8 mouse cellular contexts compared by ENCODE assay signal in the genomic region with DNA sequence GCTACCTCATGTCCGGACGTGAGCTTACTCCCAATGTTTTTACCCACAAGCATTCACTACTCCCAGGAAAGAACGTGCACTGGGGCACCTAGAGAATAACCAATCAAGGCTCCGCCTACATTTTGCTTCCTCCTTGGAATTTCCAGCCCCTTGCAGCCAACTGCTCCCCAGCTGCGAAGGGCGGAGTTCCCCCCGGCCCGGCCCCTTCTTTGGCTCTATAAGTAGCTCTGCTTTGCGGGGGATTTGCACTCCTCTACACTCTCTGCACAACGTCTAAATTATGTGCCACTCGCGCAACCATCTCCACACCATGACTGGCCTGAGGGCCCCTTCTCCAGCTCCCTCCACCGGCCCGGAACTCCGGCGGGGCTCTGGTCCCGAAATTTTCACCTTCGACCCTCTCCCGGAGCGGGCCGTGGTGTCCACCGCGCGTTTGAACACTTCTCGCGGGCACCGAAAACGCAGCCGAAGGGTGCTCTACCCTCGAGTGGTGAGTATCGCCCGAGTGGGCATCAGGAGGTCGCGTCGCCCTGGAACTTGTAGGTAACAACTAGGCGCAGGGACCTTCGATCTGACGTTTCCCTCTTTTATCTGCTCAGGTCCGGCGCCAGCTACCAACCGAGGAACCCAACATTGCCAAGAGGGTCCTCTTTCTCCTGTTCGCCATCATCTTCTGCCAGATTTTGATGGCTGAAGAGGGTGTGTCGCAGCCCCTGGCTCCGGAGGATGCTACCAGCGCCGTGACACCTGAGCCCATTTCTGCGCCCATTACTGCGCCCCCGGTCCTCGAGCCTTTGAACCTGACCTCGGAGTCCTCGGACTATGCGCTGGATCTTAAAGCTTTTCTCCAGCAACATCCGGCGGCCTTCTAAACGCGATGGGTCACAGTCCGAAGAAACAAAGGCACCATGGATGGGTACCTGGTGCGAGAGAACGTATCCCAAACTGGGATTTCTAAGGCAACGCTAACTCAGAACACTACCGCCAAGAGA. TPM values are rescaled to one million over a fixed set of nuclear protein-coding genes. Genes with fewer than 3 reads are reported as not detected.
DNase-seq lines count a peak whose midpoint lies in the region; ATAC-seq and TF ChIP-seq lines count a peak whose summit lies in the region.

A gene (plus strand): TSS at position 246 of the 992 bp plus-strand sequence.

- peak within 1 kb of the TSS; percentile 72 for H3K4me3 ChIP-seq in forebrain, postnatal 0 days (ENCODE audit: low read depth, low read length)
- H3K4me3 ChIP-seq in macrophage (ENCODE audit: inconsistent target) = peak within 1 kb of the TSS; percentile 94

- H3K27me3 ChIP-seq in forebrain, postnatal 0 days (ENCODE audit: insufficient read depth, low read length) = no peaks in the 10 kb centered on the region

- no peaks in the 10 kb centered on the region for H3K9me3 ChIP-seq in forebrain, postnatal 0 days (ENCODE audit: low read length)

- 3% methylated on average over 62 of the region's 62 CpGs for WGBS in forebrain, postnatal 0 days
- whole genome bisulfite sequencing in macrophage (ENCODE audit: missing documents) = under 1% methylated on average over 62 of the region's 62 CpGs

- peak within 1 kb of the TSS; percentile 80 for H3K4me2 ChIP-seq in forebrain, postnatal 0 days (ENCODE audit: low read depth)

- H3K36me3 ChIP-seq in forebrain, postnatal 0 days (ENCODE audit: insufficient read depth) = peaks cover 6% of the 10 kb centered on the region
- peaks cover 19% of the 10 kb centered on the region for H3K36me3 ChIP-seq in macrophage (ENCODE audit: inconsistent target)

- ATAC-seq in forebrain, postnatal 0 days = peak; percentile 19; the same call in 1 of the 2 replicates

- peak within 1 kb of the TSS; percentile 46; the same call in 1 of the 2 replicates for H3K27ac ChIP-seq in forebrain, postnatal 0 days (ENCODE audit: low read depth, low read length)
- H3K27ac ChIP-seq in macrophage = peak within 1 kb of the TSS; percentile 84

- H3K4me1 ChIP-seq in forebrain, postnatal 0 days (ENCODE audit: insufficient read depth) = peaks cover 14% of the 10 kb centered on the region

- TF ChIP-seq CTCF in forebrain, postnatal 0 days (IDR thresholded peaks at IDR 0.05; ENCODE audit: low read depth) = no peak

- peak within 1 kb of the TSS; percentile 79 for H3K9ac ChIP-seq in forebrain, postnatal 0 days

- peak; percentile 92 for DNase-seq in MN1 (ENCODE audit: low spot score)
- peak; percentile 56 to 61 for DNase-seq in cerebellum, adult 18-20 months
- peak; percentile 65 for DNase-seq in forebrain, postnatal 0 days
- DNase-seq in heart, postnatal 4 days = peak; percentile 90
- DNase-seq in left cerebral cortex, adult 8-10 months (ENCODE audit: low spot score in 2 of 2) = peak in 1 of 2 experiments; percentile 47
- DNase-seq in retina, postnatal 1 day = peak; percentile 81
- DNase-seq in urinary bladder, postnatal 36 days (ENCODE audit: low spot score in 2 of 2) = peak; percentile 90 to 91

- H3K79me2 ChIP-seq in macrophage (ENCODE audit: inconsistent target) = peaks cover 13% of the 10 kb centered on the region

RNA-seq across cellular contexts. Expression of the gene that starts here (rescaled TPM):
- 8.9 and 9.0 TPM in 2 replicates for total RNA-seq in forebrain, postnatal 0 days (2014; rRNA removed)
- 13.0 and 13.1 TPM in 2 replicates for polyA plus RNA-seq in forebrain, postnatal 0 days (2015; fragmentation: Nextera tagmentation; extraction: Ambion mirVana)
- 10 to 100 TPM; 39.7 to 42.5 TPM for total RNA-seq in heart, postnatal 4 days (2021)
- 10 to 100 TPM; 11.1 to 17.3 (median 15.2) TPM for total RNA-seq in left cerebral cortex, adult 8-10 months (2022)
- total RNA-seq in macrophage (2018; cell fraction: chromatin; rRNA removed) = 100 to 1,000 TPM in 10 of 26 experiments, 10 to 100 TPM in 16; 31.1 to 248 (median 85.2) TPM
- total RNA-seq in macrophage (2018; cell fraction: cytosol; rRNA removed) = 1,000 to 10,000 TPM in 1 of 26 experiments, 100 to 1,000 TPM in 17, 10 to 100 TPM in 8; 55.4 to 1,018 (median 242) TPM
- total RNA-seq in macrophage (2018; cell fraction: nucleus; rRNA removed) = 100 to 1,000 TPM in 24 of 26 experiments, 10 to 100 TPM in 2; 54.3 to 647 (median 225) TPM
- polyA plus RNA-seq in macrophage (2018) = 20.7 to 61.5 TPM (median 37.3 TPM) in 3 replicates
